Mouse (Mus musculus) CD4-positive naive resting alpha-beta T cell, adult 57 days (primary cell): Measurements from ENCODE around the gene Arf3. TPM values are rescaled to one million over a fixed set of nuclear protein-coding genes. Genes with fewer than 3 reads are reported as not detected.

Experiments used
- total RNA-seq: library from RNA; stranded (reverse); gene quantifications from one replicate; pipeline ENCODE4 v1.2.4, GENCODE M21; 2023

The Arf3 gene
- 103 TPM for total RNA-seq

GRCm38 (mm10) chr15:98762670-98763529 lies at the start of gene Arf3:
Gene Arf3 (minus strand): TSS chr15:98763214.

GRCm38 (mm10) chr15:98809390-98809789 lies 46.4 kb upstream of the Arf3 start, which contains the start of gene Ddn:
Gene Ddn (minus strand): TSS chr15:98809490.

GRCm38 (mm10) chr15:98789661-98790535 lies 26.9 kb upstream of the Arf3 start, which contains the start of gene Wnt1:
Gene Wnt1 (plus strand): TSS chr15:98789857.

GRCm38 (mm10) chr15:98777762-98778161 lies 14.7 kb upstream of the Arf3 start, which contains the start of gene Wnt10b:
Gene Wnt10b (minus strand): TSS chr15:98778150.

DNA sequence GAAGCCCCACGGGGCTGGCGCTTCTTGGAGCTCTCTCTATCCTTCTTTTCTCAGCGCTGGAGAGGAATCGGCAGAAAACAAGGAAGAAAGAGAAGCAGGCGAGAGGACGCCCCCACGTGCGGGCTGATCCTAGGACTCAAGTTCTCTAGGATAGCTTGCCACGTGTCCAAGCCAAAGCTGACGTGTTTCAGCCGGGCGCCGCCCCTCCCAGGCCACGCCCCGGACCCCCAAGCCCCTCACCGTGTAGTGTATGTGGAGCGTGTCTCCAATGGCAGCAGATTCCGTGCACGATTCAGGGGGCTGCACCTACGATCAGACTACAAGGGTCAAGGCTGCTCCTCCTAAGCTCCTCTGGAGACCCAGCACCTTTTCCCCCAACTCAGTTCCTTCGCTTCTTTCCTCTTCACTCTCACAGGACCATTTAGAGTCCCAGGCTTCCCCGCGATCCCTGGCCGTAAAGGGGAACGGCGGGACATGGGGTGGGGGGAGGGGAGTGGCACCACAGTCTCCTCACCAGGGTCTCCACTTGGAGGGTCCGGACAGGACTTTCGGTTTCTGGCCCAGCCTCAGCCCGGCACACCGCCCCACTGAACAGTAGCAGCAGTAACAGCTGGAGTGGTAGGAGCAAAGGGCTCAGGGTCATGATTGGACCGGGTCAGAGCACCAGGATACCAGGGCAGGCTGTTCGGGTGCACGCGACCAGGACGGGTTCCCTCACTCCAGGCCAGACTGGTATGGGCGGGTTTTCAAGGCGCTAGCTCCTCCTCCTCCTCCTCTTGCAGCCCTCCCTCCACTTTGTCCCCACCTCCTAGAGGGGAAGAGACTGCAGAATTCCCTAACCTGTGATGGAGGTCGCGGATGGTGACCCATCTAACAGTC lies 35.3 kb downstream of the Arf3 start, which contains the start of gene Fkbp11:
TSS of gene Fkbp11 (minus strand) at position 756 of the 879 bp plus-strand sequence.

GRCm38 (mm10) chr15:98707766-98708372 lies 55.1 kb downstream of the Arf3 start, which contains the start of gene Ccdc65:
Gene Ccdc65 (plus strand): TSS chr15:98708207.

Other genes with a start within 250 kb of the Arf3 start
- 63.2 TPM for gene Kansl2, start 228.9 kb downstream of the Arf3 start, total RNA-seq
- 136 TPM for gene Ccnt1, start 192.3 kb downstream of the Arf3 start, total RNA-seq
- gene 4930415O20Rik, start 192.2 kb downstream of the Arf3 start, total RNA-seq = not detected
- 43.6 TPM for gene Adcy6, start 153.1 kb downstream of the Arf3 start, total RNA-seq
- gene Cacnb3, start 132.4 kb downstream of the Arf3 start, total RNA-seq = 1.5 TPM
- 139 TPM for gene Ddx23, start 100.3 kb downstream of the Arf3 start, total RNA-seq
- 0.44 TPM for gene Rnd1, start 85.8 kb downstream of the Arf3 start, total RNA-seq
- gene Ccdc65, start 55.0 kb downstream of the Arf3 start, total RNA-seq = not detected
- 3.0 TPM for gene Fkbp11, start 35.0 kb downstream of the Arf3 start, total RNA-seq
- gene Wnt10b, start 14.9 kb upstream of the Arf3 start, total RNA-seq = not detected
- not detected for gene Wnt1, start 26.6 kb upstream of the Arf3 start, total RNA-seq
- gene Ddn, start 46.3 kb upstream of the Arf3 start, total RNA-seq = not detected
- 116 TPM for gene Prkag1, start 68.3 kb upstream of the Arf3 start, total RNA-seq
- 279 TPM for gene Kmt2d, start 108.0 kb upstream of the Arf3 start, total RNA-seq
- gene Rhebl1, start 131.3 kb upstream of the Arf3 start, total RNA-seq = 25.1 TPM
- not detected for gene Dhh, start 135.3 kb upstream of the Arf3 start, total RNA-seq
- gene Lmbr1l, start 155.0 kb upstream of the Arf3 start, total RNA-seq = 354 TPM
- gene Tuba1b, start 171.4 kb upstream of the Arf3 start, total RNA-seq = 224 TPM
- gene Gm49450, start 190.3 kb upstream of the Arf3 start, total RNA-seq = not detected
- 289 TPM for gene Tuba1a, start 190.5 kb upstream of the Arf3 start, total RNA-seq